ENCODE assay signal across 14 mouse cellular contexts in the genomic region with DNA sequence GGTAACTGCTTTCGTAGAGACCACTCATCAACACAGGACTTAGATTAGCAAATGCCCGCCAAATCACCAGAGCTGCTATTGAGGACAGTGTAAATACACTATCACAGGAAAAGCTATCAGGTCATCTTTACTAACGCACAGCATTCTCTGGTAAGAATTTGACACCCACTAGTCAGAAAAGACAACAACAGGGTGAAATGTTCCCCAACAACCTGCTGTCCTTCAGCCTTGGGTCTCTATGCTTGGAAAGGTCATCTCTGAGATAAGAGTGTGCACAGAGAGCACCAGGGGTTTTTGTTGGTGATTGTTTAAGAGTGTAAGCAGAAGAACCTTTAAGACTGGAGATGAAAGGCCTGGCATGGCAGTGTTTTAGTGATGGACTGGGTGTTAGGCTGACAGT. TPM values are rescaled to one million over a fixed set of nuclear protein-coding genes. Genes with fewer than 3 reads are reported as not detected.
DNase-seq lines count a peak whose midpoint lies in the region; TF ChIP-seq lines count a peak whose summit lies in the region.
"Had no signal": no experiment of that assay in that cellular context is flagged by ENCODE, and none has a peak within 500 bp of the region (broad histone marks: within the 10 kb centered on the region; RNA-seq: fewer than 3 reads in every experiment).

No protein-coding gene starts in this region.

- TF ChIP-seq CTCF in layer of hippocampus, adult 2 months (conservative IDR thresholded peaks at IDR 0.05), result no peak

- H3K27ac ChIP-seq in layer of hippocampus, adult 2 months, result 0 out of 2 replicates have a peak overlapping the region, but pooled peaks have one; percentile 5

- H3K4me3 ChIP-seq in layer of hippocampus, adult 2 months, result no peak overlapping the region

- DNase-seq in heart, adult 11 months, result peak; percentile 60
- no peak for DNase-seq in heart, adult 8-10 months (ENCODE audit: low spot score)
- DNase-seq in layer of hippocampus, adult 2 months (ENCODE audit: low spot score in 2 of 2), result no peak
- DNase-seq in layer of hippocampus, postnatal 10 days (ENCODE audit: low spot score in 2 of 2), result no peak
- DNase-seq: adrenal gland, adult 2 months; adrenal gland, adult 8-10 months; adrenal gland, postnatal 10 days; adrenal gland, postnatal 14 days; adrenal gland, postnatal 25 days; adrenal gland, postnatal 36 days; B cell, adult 2 months; cerebellum, adult 11 months; cerebellum, adult 11-12 months; cerebellum, adult 18-20 months had no signal

RNA-seq across cellular contexts. Expression of gene Ttc19, which starts 42.4 kb away (rescaled TPM):
- 10 to 100 TPM; 40.0 to 43.4 (median 42.4) TPM for total RNA-seq in heart, adult 8-10 months (2022)
- 10 to 100 TPM; 87.3 to 91.7 TPM for total RNA-seq in layer of hippocampus, adult 2 months (2021)
- 10 to 100 TPM; 73.9 to 86.6 TPM for total RNA-seq in layer of hippocampus, postnatal 10 days (2021)

RNA-seq across cellular contexts. Expression of gene Zswim7, which starts 42.5 kb away (rescaled TPM):
- 10 to 100 TPM; 17.0 to 19.5 (median 18.2) TPM for total RNA-seq in heart, adult 8-10 months (2022)
- 10 to 100 TPM; 12.1 to 13.1 TPM for total RNA-seq in layer of hippocampus, adult 2 months (2021)
- 10 to 100 TPM; 17.6 to 17.7 TPM for total RNA-seq in layer of hippocampus, postnatal 10 days (2021)
